Mouse (Mus musculus): ENCODE data around the gene Plod3.

GRCm38 (mm10) chr5:136958991-136959605 lies 27.7 kb upstream of the Plod3 start:
- no peak for TF ChIP-seq CTCF (IDR thresholded peaks at IDR 0.05; ENCODE audit: low read depth, low read length)
- no peak for TF ChIP-seq POLR2A (IDR thresholded peaks at IDR 0.05; ENCODE audit: extremely low read depth, insufficient read depth, low read length)

Measured in liver, adult 2 months (tissue).